Mouse (Mus musculus) kidney, embryonic 14.5 days (tissue): ENCODE data around the gene Agrp. TPM values are rescaled to one million over a fixed set of nuclear protein-coding genes. Genes with fewer than 3 reads are reported as not detected.
A peak's percentile ranks its signal among the peaks of the same experiment; 100 is the strongest.

Experiments used
- ATAC-seq: fragments of 200-750 bp; cut with Nextera tagmentation; 2 replicates; pipeline ENCODE4 v1.8.0; 2017; ENCODE audit warnings: moderate number of reproducible peaks, mild to moderate bottlenecking, moderate TSS enrichment, moderate library complexity; ENCODE audit not compliant: low FRiP score, low TSS enrichment
- H3K27ac ChIP-seq: fragments of 300-500 bp; sonication (generic); 2 replicates; pipeline ENCODE4 v1.5.1; 2014; ENCODE audit warnings: low read depth, mild to moderate bottlenecking, low read length, moderate library complexity, mixed read lengths
- H3K27me3 ChIP-seq: fragments of 300-500 bp; sonication (generic); 2 replicates; pipeline ENCODE4 v1.6.1; 2014; ENCODE audit warnings: mild to moderate bottlenecking, low read length; ENCODE audit not compliant: control insufficient read depth, insufficient read depth
- H3K36me3 ChIP-seq: fragments of 300-500 bp; sonication (generic); 2 replicates; pipeline ENCODE4 v1.6.1; 2014; ENCODE audit warnings: low read length, mixed read lengths; ENCODE audit not compliant: control insufficient read depth, insufficient read depth
- H3K4me1 ChIP-seq: fragments of 300-500 bp; sonication (generic); 2 replicates; pipeline ENCODE4 v1.6.1; 2014; ENCODE audit warnings: low read length, mixed read lengths; ENCODE audit not compliant: control insufficient read depth, insufficient read depth
- H3K4me2 ChIP-seq: fragments of 300-500 bp; sonication (generic); replicated peaks from 2 replicates; pipeline ENCODE4 v1.6.1; 2014; ENCODE audit warnings: low read depth, mild to moderate bottlenecking, low read length
- H3K4me3 ChIP-seq: fragments of 300-500 bp; sonication (generic); 2 replicates; pipeline ENCODE4 v1.5.1; 2014; ENCODE audit warnings: mild to moderate bottlenecking, low read length
- H3K9ac ChIP-seq: fragments of 300-500 bp; sonication (generic); 2 replicates; pipeline ENCODE4 v1.6.1; 2014; ENCODE audit warnings: low read depth, mild to moderate bottlenecking, low read length, moderate library complexity
- H3K9me3 ChIP-seq: fragments of 300-500 bp; sonication (generic); 2 replicates; pipeline ENCODE4 v1.6.1; 2016; ENCODE audit warnings: low read length; ENCODE audit not compliant: control insufficient read depth
- WGBS: fragments of 180-500 bp; shearing (Covaris S2); extraction: QIAGEN DNeasy Blood & Tissue Kit; methylation state at CpG from one replicate; pipeline ENCODE4 v1.1.7; 2014; 5-methylcytosine and 5-hydroxymethylcytosine counted together
- polyA plus RNA-seq: library from polyadenylated mRNA; unstranded; fragments of >200 nt; fragmentation: Nextera tagmentation; extraction: Ambion mirVana; gene quantifications from 2 replicates; pipeline ENCODE4 v1.2.1, GENCODE M21; 2014

Gene Agrp
- polyA plus RNA-seq, 1 experiment from 2014 or later, result 1.3 TPM

- 91% methylated on average over 19 of the region's 19 CpGs for WGBS
- H3K4me3 ChIP-seq, result no peak overlapping the region
- peaks cover 69% of the 10 kb centered on the region for H3K36me3 ChIP-seq
- no peak overlapping the region for H3K9ac ChIP-seq
- no peak overlapping the region for H3K27ac ChIP-seq
- H3K4me2 ChIP-seq, result no peak overlapping the region
- peaks cover 33% of the 10 kb centered on the region for H3K4me1 ChIP-seq
- H3K9me3 ChIP-seq, result no peaks in the 10 kb centered on the region
- no peaks in the 10 kb centered on the region for H3K27me3 ChIP-seq
- no peak for ATAC-seq
Observed at GRCm38 (mm10) chr8:105618892-105619591, 18.2 kb downstream of the Agrp start.

DNA sequence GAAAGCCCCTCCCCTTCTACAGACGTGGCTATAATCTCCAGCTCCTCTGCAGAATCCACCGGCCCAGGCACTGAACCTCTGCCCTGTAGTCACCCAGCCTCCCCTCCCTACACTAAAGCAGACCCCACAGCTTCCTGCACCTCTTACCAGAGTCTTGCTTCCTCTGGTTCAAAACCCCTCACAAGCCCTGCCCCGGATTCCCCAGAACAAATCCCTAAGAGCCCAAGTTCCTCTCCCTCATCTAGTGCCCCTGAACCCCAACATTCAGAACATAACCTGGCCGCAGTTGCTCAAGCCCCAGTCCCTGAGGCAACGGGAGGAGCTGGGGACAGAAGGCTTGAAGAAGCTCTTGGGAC, 18.9 kb downstream of the Agrp start:
- Histone ChIP-seq H3K9ac (no peak overlapping the region), H3K36me3 (peaks cover 69% of the 10 kb centered on the region), H3K9me3 (no peaks in the 10 kb centered on the region), H3K4me2 (no peak overlapping the region), H3K27me3 (no peaks in the 10 kb centered on the region), H3K27ac (no peak overlapping the region), H3K4me1 (peaks cover 26% of the 10 kb centered on the region), H3K4me3 (no peak overlapping the region)
- 87% methylated on average over 5 of the region's 5 CpGs for WGBS
- ATAC-seq, result no peak

- H3K4me3 ChIP-seq, result no peak overlapping the region
- peaks cover 69% of the 10 kb centered on the region for H3K36me3 ChIP-seq
- no peak for ATAC-seq
- H3K4me2 ChIP-seq, result no peak overlapping the region
- H3K27me3 ChIP-seq, result no peaks in the 10 kb centered on the region
- no peaks in the 10 kb centered on the region for H3K9me3 ChIP-seq
- no peak overlapping the region for H3K27ac ChIP-seq
- H3K9ac ChIP-seq, result no peak overlapping the region
- WGBS, result 91% methylated on average over 21 of the region's 21 CpGs
- H3K4me1 ChIP-seq, result peaks cover 26% of the 10 kb centered on the region
Observed at GRCm38 (mm10) chr8:105617451-105618278, 19.5 kb downstream of the Agrp start.

DNA sequence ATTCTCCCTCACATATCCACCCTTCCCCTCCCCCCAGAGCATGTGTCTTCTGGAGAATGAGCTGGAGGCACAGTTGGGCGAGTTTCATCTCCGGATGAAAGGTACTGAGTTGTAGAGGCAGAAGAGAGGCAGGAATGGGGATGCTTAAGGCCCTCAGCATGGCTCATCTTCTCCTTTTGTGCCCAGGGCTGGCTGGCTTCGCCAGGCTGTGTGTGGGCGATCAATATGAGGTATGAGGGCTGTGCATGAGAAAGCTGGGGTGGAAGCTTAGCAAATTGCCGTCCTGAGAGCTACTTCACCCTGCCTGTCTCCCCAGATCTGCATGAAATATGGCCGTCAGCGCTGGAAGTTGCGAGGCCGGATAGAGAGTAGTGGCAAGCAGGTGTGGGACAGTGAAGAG, 21.3 kb downstream of the Agrp start:
- Histone ChIP-seq H3K36me3 (peaks cover 60% of the 10 kb centered on the region), H3K9ac (no peak overlapping the region)
- WGBS, result 89% methylated on average over 9 of the region's 9 CpGs

DNA sequence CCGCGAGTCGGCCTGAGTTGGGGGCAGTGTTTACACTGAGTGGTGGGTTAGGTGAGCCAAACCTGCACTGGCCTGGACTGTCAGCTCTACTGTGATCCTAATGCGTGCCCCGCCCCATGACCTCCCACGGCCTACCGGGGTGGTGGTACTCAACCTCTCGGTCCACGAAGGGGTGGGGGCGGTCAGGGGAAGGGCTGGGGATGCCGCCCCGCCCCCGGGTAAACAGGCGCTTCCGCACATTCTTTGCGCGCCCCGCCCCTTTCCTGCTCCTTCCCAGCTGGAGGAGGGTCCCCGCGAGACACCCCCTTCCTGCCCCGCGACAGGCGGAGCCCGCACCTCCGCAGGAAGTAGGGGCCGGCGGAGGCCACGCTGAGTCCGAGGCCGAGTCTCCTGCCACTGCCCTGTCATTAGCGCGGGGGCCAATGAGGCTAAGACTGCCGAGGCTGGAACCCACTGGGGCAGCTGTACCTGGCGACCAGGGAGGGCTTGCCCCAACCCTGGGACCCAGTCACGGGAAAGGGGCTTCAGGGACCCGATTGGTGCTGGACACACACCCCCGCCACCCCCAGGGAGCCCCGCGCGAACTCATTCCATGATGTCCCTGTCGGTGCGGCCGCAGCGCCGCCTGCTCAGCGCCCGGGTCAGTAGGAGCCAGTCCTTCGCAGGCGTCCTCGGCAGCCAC, 23.2 kb downstream of the Agrp start:
- H3K9ac ChIP-seq, result peak overlapping the region; percentile 55
- peak; percentile 85 for ATAC-seq
- no peaks in the 10 kb centered on the region for H3K27me3 ChIP-seq
- no peak overlapping the region for H3K27ac ChIP-seq
- H3K4me2 ChIP-seq, result peak overlapping the region; percentile 95
- peaks cover 40% of the 10 kb centered on the region for H3K36me3 ChIP-seq
- WGBS, result under 1% methylated on average over 46 of the region's 50 CpGs
- H3K9me3 ChIP-seq, result no peaks in the 10 kb centered on the region
- H3K4me3 ChIP-seq, result peak overlapping the region; percentile 54
- peaks cover 21% of the 10 kb centered on the region; the same call in 1 of the 2 replicates for H3K4me1 ChIP-seq

More for the DNA sequence above, 21.3 kb downstream of the Agrp start:
- Histone ChIP-seq H3K4me3 (no peak overlapping the region), H3K27ac (no peak overlapping the region), H3K9me3 (no peaks in the 10 kb centered on the region), H3K4me1 (peaks cover 14% of the 10 kb centered on the region; the same call in 1 of the 2 replicates), H3K4me2 (no peak overlapping the region), H3K27me3 (no peaks in the 10 kb centered on the region)
- ATAC-seq, result no peak

DNA sequence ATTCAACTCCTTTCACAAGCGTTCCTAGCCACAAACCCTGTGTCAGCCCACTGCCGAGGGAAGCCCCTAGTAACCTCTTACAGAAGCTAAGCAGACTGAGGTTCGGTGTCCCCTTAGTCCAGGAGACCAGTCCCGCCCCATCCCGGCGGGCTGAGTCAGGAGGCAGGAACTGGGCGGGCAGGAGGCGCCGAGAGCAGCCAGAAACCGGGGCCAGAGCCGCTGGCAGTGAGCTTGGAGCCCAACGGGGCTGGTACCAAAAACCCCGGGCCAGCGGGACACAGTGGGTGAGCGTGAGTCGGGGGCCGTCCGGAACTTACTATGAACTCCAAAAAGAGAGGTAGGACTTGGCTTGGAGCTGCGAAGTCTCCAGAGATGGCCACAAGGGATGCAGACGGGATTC, 24.2 kb downstream of the Agrp start:
- no peak overlapping the region for H3K27ac ChIP-seq
- H3K9ac ChIP-seq, result peak overlapping the region; percentile 37; the same call in 1 of the 2 replicates
- 2% methylated on average over 20 of the region's 20 CpGs for WGBS

DNA sequence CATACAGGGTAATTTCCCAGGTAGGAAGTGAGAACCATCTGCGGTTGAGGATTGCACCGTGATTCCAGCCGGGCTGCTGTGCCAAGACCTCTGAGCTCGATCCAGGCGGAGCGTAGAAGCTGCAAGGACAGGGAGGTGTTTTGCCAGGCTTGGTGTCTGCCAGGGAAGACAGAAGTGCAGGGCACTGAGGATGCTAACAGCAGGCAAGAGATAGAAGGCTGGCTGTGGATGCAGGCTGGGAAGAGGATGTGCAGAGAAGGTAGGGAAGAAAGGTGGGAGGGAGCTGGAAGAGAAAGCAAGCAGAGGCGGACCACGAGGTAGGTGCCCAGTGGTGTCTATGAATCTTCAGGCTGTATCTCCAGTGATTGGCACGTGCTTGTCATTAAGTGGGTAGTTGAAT, 25.4 kb downstream of the Agrp start:
- Histone ChIP-seq H3K4me1 (peaks cover 32% of the 10 kb centered on the region), H3K9me3 (no peaks in the 10 kb centered on the region), H3K9ac (no peak overlapping the region), H3K27me3 (no peaks in the 10 kb centered on the region), H3K27ac (no peak overlapping the region), H3K4me2 (no peak overlapping the region), H3K36me3 (peaks cover 19% of the 10 kb centered on the region), H3K4me3 (no peak overlapping the region)
- ATAC-seq, result no peak
- WGBS, result 87% methylated on average over 9 of the region's 9 CpGs

More for the DNA sequence above, 24.2 kb downstream of the Agrp start:
- H3K4me1 ChIP-seq, result peaks cover 21% of the 10 kb centered on the region; the same call in 1 of the 2 replicates
- H3K27me3 ChIP-seq, result no peaks in the 10 kb centered on the region
- peaks cover 31% of the 10 kb centered on the region for H3K36me3 ChIP-seq
- H3K4me3 ChIP-seq, result peak overlapping the region; percentile 36
- ATAC-seq, result no peak
- H3K4me2 ChIP-seq, result peak overlapping the region; percentile 95
- no peaks in the 10 kb centered on the region for H3K9me3 ChIP-seq

DNA sequence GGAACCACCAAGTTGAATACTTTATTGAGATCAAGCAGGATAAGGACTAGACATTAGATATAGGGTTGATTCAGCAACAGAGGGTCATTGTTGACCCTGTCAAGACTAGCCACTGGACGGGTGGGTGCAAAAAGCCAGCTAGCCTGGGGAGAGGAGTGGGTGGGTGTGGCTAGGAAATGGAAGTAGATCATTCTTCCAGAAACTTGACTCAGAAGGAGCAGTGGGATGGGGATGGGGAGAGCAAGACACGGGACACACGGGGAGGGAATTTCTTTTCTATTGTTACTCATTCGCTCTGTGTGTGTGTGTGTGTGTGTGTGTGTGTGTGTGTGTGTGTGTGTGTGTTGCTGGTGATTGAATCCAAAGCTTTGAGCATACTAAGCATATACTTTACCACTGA, 27.4 kb downstream of the Agrp start:
- Histone ChIP-seq H3K4me3 (no peak overlapping the region), H3K4me1 (peaks cover 31% of the 10 kb centered on the region), H3K9ac (no peak overlapping the region), H3K4me2 (no peak overlapping the region), H3K27me3 (no peaks in the 10 kb centered on the region), H3K27ac (no peak overlapping the region), H3K36me3 (peaks cover under 1% of the 10 kb centered on the region), H3K9me3 (no peaks in the 10 kb centered on the region)
- 45% methylated on average over 4 of the region's 4 CpGs for WGBS
- ATAC-seq, result no peak
